ENCODE assay signal across 22 mouse cellular contexts in the genomic region with DNA sequence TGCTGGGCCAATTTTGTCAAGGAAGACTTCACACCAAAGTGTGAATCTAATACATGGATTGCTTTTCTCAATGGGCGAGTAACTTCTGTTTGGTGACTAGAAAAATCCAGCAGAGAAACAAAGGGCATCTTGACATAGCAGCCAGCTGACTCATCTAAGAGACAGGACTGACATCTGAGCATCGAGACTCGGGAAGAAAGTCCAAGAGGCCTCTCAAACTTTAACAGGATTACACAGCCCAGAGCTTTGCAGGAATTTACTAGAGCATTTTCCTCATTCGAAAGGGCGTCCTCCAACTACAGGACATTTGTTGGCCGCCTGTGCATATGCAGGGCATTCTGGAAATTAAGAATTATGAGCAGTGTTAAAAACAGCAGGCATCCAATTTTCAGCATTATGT. TPM values are rescaled to one million over a fixed set of nuclear protein-coding genes. Genes with fewer than 3 reads are reported as not detected.
DNase-seq lines count a peak whose midpoint lies in the region.
"Had no signal": no experiment of that assay in that cellular context is flagged by ENCODE, and none has a peak within 500 bp of the region (broad histone marks: within the 10 kb centered on the region; RNA-seq: fewer than 3 reads in every experiment).

No protein-coding gene starts in this region.

- peak; percentile 67 for DNase-seq in 3T3-L1 (ENCODE audit: low read depth, low spot score)
- DNase-seq in NIH3T3 (ENCODE audit: low read depth): peak; percentile 28
- peak; percentile 71 to 87 for DNase-seq in kidney, adult 8-10 months
- DNase-seq in kidney, postnatal 10 days: peak; percentile 51
- DNase-seq in gastrocnemius, postnatal 4 days (ENCODE audit: low spot score in 2 of 2): no peak
- DNase-seq in layer of hippocampus, adult 11-12 months (ENCODE audit: low spot score): no peak
- no peak for DNase-seq in heart, embryonic 10.5 days (ENCODE audit: low spot score)
- DNase-seq in c-Kit-positive CD71-positive TER-119-positive erythroid progenitor cells, embryonic 14.5 days (ENCODE audit: low spot score): no peak
- DNase-seq: adrenal gland, postnatal 25 days; B cell, adult 2 months; cerebellum, adult 2 months; cerebellum, postnatal 14 days; gastrocnemius, postnatal 14 days; left cerebral cortex, postnatal 4 days; lung, embryonic 14.5 days; thymus, postnatal 4 days had no signal

- H3K9me3 ChIP-seq in heart, embryonic 10.5 days: no peaks in the 10 kb centered on the region
- H3K9me3 ChIP-seq: forebrain, embryonic 12.5 days; heart, embryonic 12.5 days; liver, embryonic 15.5 days; midbrain, embryonic 10.5 days; midbrain, embryonic 15.5 days had no signal

- no peak overlapping the region for H3K4me3 ChIP-seq in heart, embryonic 10.5 days
- H3K4me3 ChIP-seq: forebrain, embryonic 12.5 days; heart, embryonic 12.5 days; liver, embryonic 15.5 days; midbrain, embryonic 10.5 days; midbrain, embryonic 15.5 days had no signal

- 47% methylated on average over 6 of the region's 6 CpGs for WGBS in heart, embryonic 10.5 days

- no peaks in the 10 kb centered on the region; the same call in 1 of the 2 replicates for H3K27me3 ChIP-seq in heart, embryonic 10.5 days (ENCODE audit: insufficient read depth, poor library complexity, severe bottlenecking)
- H3K27me3 ChIP-seq: forebrain, embryonic 12.5 days; liver, embryonic 15.5 days; midbrain, embryonic 15.5 days had no signal

- H3K36me3 ChIP-seq in heart, embryonic 10.5 days: no peaks in the 10 kb centered on the region
- H3K36me3 ChIP-seq: forebrain, embryonic 12.5 days; heart, embryonic 12.5 days; liver, embryonic 15.5 days; midbrain, embryonic 15.5 days had no signal

- H3K4me1 ChIP-seq in heart, embryonic 10.5 days: peaks cover 24% of the 10 kb centered on the region

- no peak overlapping the region for H3K27ac ChIP-seq in heart, embryonic 10.5 days
- H3K27ac ChIP-seq: forebrain, embryonic 12.5 days; hindbrain, embryonic 14.5 days; liver, embryonic 15.5 days; midbrain, embryonic 10.5 days; midbrain, embryonic 15.5 days had no signal

RNA-seq across cellular contexts. Expression of gene Smim15, which starts 4.9 kb away (rescaled TPM):
- 10 to 100 TPM; 27.6 to 28.5 TPM for total RNA-seq in gastrocnemius, postnatal 4 days (2021)
- 28.4 and 39.1 TPM in 2 replicates for polyA plus RNA-seq in heart, embryonic 10.5 days (2016; fragmentation: Nextera tagmentation; extraction: Ambion mirVana)

Comparison
In these comparisons a context has a peak if more than half of its experiments do, and no peak if none do; other contexts are left out.
1. DNase-seq: peak in 3T3-L1 (single experiment), NIH3T3 (single experiment), kidney, adult 8-10 months (2 of 2) and kidney, postnatal 10 days (single experiment); none in gastrocnemius, postnatal 4 days (0 of 2), layer of hippocampus, adult 11-12 months (single experiment), heart, embryonic 10.5 days (single experiment) and c-Kit-positive CD71-positive TER-119-positive erythroid progenitor cells, embryonic 14.5 days (single experiment).